Mouse (Mus musculus) left cerebral cortex, adult 2 months (tissue): ENCODE data around the gene Sema7a. TPM values are rescaled to one million over a fixed set of nuclear protein-coding genes. Genes with fewer than 3 reads are reported as not detected.
A peak's percentile ranks its signal among the peaks of the same experiment; 100 is the strongest.

ENCODE experiments used
- DNase-seq, 2 experiments: peaks; one replicate each; pipeline ENCODE4 v3.0.0; 2021 to 2022; ENCODE audit warnings: low spot score in 2 of 2, mixed read lengths in 1 of 2; ENCODE audit errors: extremely low spot score in 1 of 2
- H3K27ac ChIP-seq: fragments of 200-600 bp; 2 replicates; pipeline ENCODE4 v1.8.1; 2022
- H3K4me3 ChIP-seq: fragments of 200-600 bp; 2 replicates; pipeline ENCODE4 v1.8.1; 2022
- CTCF ChIP-seq: fragments of 200-600 bp; IDR thresholded peaks from 2 replicates; pipeline ENCODE4 v1.8.1; 2022; ENCODE audit warnings: antibody characterized with exemption, mild to moderate bottlenecking, moderate library complexity
- intact Hi-C: fragments of 180-260 bp; cut with DNase I; formaldehyde crosslinking; loops from one replicate; pipeline ENCODE4 v1.15.1; 2025
- total RNA-seq, 2 experiments: library from RNA; stranded (reverse); gene quantifications; 2 replicates each; pipeline ENCODE4 v1.2.3; 2021

Gene Sema7a
- total RNA-seq, 2 experiments from 2014 or later, result 151 to 160 TPM

- no peak for DNase-seq
- no peak for TF ChIP-seq CTCF
- Histone ChIP-seq H3K27ac (no peak overlapping the region), H3K4me3 (no peak overlapping the region)
- intact Hi-C loops, result no loop called here
These were observed 68.6 kb downstream of the Sema7a start for GRCm38 (mm10) chr9:58008336-58009014.

GRCm38 (mm10) chr9:58009015-58009362 lies 69.1 kb downstream of the Sema7a start:
- Histone ChIP-seq H3K4me3 (no peak overlapping the region), H3K27ac (no peak overlapping the region)
- no peak for TF ChIP-seq CTCF
- intact Hi-C loops, result no loop called here
- DNase-seq, result no peak

- TF ChIP-seq CTCF, result peak; percentile 17
- no peak overlapping the region for H3K27ac ChIP-seq
- DNase-seq, result no peak
- intact Hi-C loops, result no loop called here
- no peak overlapping the region for H3K4me3 ChIP-seq
These were observed 69.7 kb downstream of the Sema7a start for GRCm38 (mm10) chr9:58009588-58009987.

- DNase-seq, result no peak
- intact Hi-C loops, result no loop called here
- Histone ChIP-seq H3K27ac (no peak overlapping the region), H3K4me3 (no peak overlapping the region)
- no peak for TF ChIP-seq CTCF
These were observed 71.1 kb downstream of the Sema7a start for GRCm38 (mm10) chr9:58011027-58011426.

GRCm38 (mm10) chr9:58011552-58011951 lies 71.6 kb downstream of the Sema7a start:
- no peak overlapping the region for H3K27ac ChIP-seq
- DNase-seq, result no peak
- TF ChIP-seq CTCF, result no peak
- intact Hi-C loops, result no loop called here
- no peak overlapping the region for H3K4me3 ChIP-seq

Other genes starting within 250 kb of the Sema7a start
- 10 to 100 TPM; 13.8 to 14.2 TPM for gene Edc3, start 231.6 kb upstream of the Sema7a start, total RNA-seq
- gene Clk3, start 174.3 kb upstream of the Sema7a start, total RNA-seq, result 10 to 100 TPM; 86.8 to 96.3 TPM
- 10 to 100 TPM; 10.9 to 14.8 TPM for gene Arid3b, start 103.3 kb upstream of the Sema7a start, total RNA-seq
- 100 to 1,000 TPM; 101 to 109 TPM for gene Ubl7, start 29.1 kb upstream of the Sema7a start, total RNA-seq
- 1 to 10 TPM; 3.8 to 4.7 TPM for gene Cyp11a1, start 66.3 kb downstream of the Sema7a start, total RNA-seq
- gene Stra6, start 123.7 kb downstream of the Sema7a start, total RNA-seq, result 1 to 10 TPM; 8.0 to 8.5 TPM
- 1 to 10 TPM in 1 of 2 experiments, under 1 TPM in 1; 0.86 to 1.3 TPM for gene Ccdc33, start 178.7 kb downstream of the Sema7a start, total RNA-seq